In genomic region chr2:19966445-19966844, GRCm38 (mm10) we compare ENCODE assay signal across 24 mouse cellular contexts. TPM values are rescaled to one million over a fixed set of nuclear protein-coding genes. Genes with fewer than 3 reads are reported as not detected.
A peak's percentile ranks its signal among the peaks of the same experiment; 100 is the strongest.
DNase-seq lines count a peak whose midpoint lies in the region; ATAC-seq and TF ChIP-seq lines count a peak whose summit lies in the region.
"Had no signal": no experiment of that assay in that cellular context is flagged by ENCODE, and none has a peak within 500 bp of the region (broad histone marks: within the 10 kb centered on the region; RNA-seq: fewer than 3 reads in every experiment).

No protein-coding gene starts in this region.

- no peaks in the 10 kb centered on the region for H3K27me3 ChIP-seq in hindbrain, embryonic 11.5 days (ENCODE audit: control insufficient read depth, insufficient read depth, low read length)
- no peaks in the 10 kb centered on the region for H3K27me3 ChIP-seq in hindbrain, embryonic 13.5 days
- H3K27me3 ChIP-seq in midbrain, embryonic 14.5 days (ENCODE audit: control insufficient read depth, insufficient read depth, low read length): no peaks in the 10 kb centered on the region
- H3K27me3 ChIP-seq in midbrain, postnatal 0 days (ENCODE audit: insufficient read depth, low read length): no peaks in the 10 kb centered on the region
- H3K27me3 ChIP-seq: embryonic facial prominence, embryonic 12.5 days; liver, embryonic 15.5 days; neural tube, embryonic 15.5 days had no signal

- 54% methylated on average over 7 of the region's 7 CpGs for WGBS in hindbrain, embryonic 11.5 days
- WGBS in hindbrain, embryonic 13.5 days: 59% methylated on average over 7 of the region's 7 CpGs
- 59% methylated on average over 7 of the region's 7 CpGs for WGBS in midbrain, embryonic 14.5 days
- 63% methylated on average over 7 of the region's 7 CpGs for WGBS in midbrain, postnatal 0 days

- no peak overlapping the region for H3K27ac ChIP-seq in hindbrain, embryonic 11.5 days (ENCODE audit: low read depth, low read length)
- no peak overlapping the region for H3K27ac ChIP-seq in hindbrain, embryonic 13.5 days
- H3K27ac ChIP-seq in midbrain, embryonic 14.5 days (replicated peaks; ENCODE audit: low read depth, low read length): no peak overlapping the region
- H3K27ac ChIP-seq in midbrain, postnatal 0 days (ENCODE audit: low read depth, low read length): no peak overlapping the region
- H3K27ac ChIP-seq: embryonic facial prominence, embryonic 12.5 days; liver, embryonic 15.5 days; midbrain, embryonic 10.5 days; neural tube, embryonic 15.5 days had no signal

- H3K36me3 ChIP-seq in hindbrain, embryonic 11.5 days (ENCODE audit: control insufficient read depth, insufficient read depth, low read length): no peaks in the 10 kb centered on the region
- no peaks in the 10 kb centered on the region for H3K36me3 ChIP-seq in hindbrain, embryonic 13.5 days
- no peaks in the 10 kb centered on the region for H3K36me3 ChIP-seq in midbrain, embryonic 14.5 days (ENCODE audit: control insufficient read depth, insufficient read depth, low read length)
- no peaks in the 10 kb centered on the region for H3K36me3 ChIP-seq in midbrain, postnatal 0 days (ENCODE audit: insufficient read depth, low read length)
- H3K36me3 ChIP-seq: embryonic facial prominence, embryonic 12.5 days; liver, embryonic 15.5 days; midbrain, embryonic 10.5 days; neural tube, embryonic 15.5 days had no signal

- no peak overlapping the region for H3K4me2 ChIP-seq in hindbrain, embryonic 11.5 days (replicated peaks; ENCODE audit: low read depth, low read length)
- H3K4me2 ChIP-seq in hindbrain, embryonic 13.5 days: no peak overlapping the region
- no peak overlapping the region for H3K4me2 ChIP-seq in midbrain, embryonic 14.5 days (ENCODE audit: low read length)
- no peak overlapping the region for H3K4me2 ChIP-seq in midbrain, postnatal 0 days (ENCODE audit: low read depth, low read length, poor library complexity, severe bottlenecking)
- H3K4me2 ChIP-seq: embryonic facial prominence, embryonic 12.5 days; heart, embryonic 11.5 days; liver, embryonic 15.5 days; neural tube, embryonic 15.5 days had no signal

- no peaks in the 10 kb centered on the region for H3K4me1 ChIP-seq in hindbrain, embryonic 11.5 days (replicated peaks; ENCODE audit: control insufficient read depth, insufficient read depth, low read length)
- no peaks in the 10 kb centered on the region for H3K4me1 ChIP-seq in hindbrain, embryonic 13.5 days (replicated peaks)
- no peaks in the 10 kb centered on the region for H3K4me1 ChIP-seq in midbrain, embryonic 14.5 days (ENCODE audit: control insufficient read depth, insufficient read depth, low read length)
- H3K4me1 ChIP-seq in midbrain, postnatal 0 days (ENCODE audit: insufficient read depth, low read length): no peaks in the 10 kb centered on the region
- H3K4me1 ChIP-seq: embryonic facial prominence, embryonic 12.5 days; liver, embryonic 15.5 days; midbrain, embryonic 10.5 days; neural tube, embryonic 15.5 days had no signal

- no peaks in the 10 kb centered on the region for H3K9me3 ChIP-seq in hindbrain, embryonic 11.5 days (ENCODE audit: control insufficient read depth, low read length)
- no peaks in the 10 kb centered on the region for H3K9me3 ChIP-seq in hindbrain, embryonic 13.5 days
- H3K9me3 ChIP-seq in midbrain, embryonic 14.5 days (ENCODE audit: control insufficient read depth, low read length): no peaks in the 10 kb centered on the region
- no peaks in the 10 kb centered on the region for H3K9me3 ChIP-seq in midbrain, postnatal 0 days (ENCODE audit: low read length)
- H3K9me3 ChIP-seq: embryonic facial prominence, embryonic 12.5 days; liver, embryonic 15.5 days; midbrain, embryonic 10.5 days; neural tube, embryonic 15.5 days had no signal

- no peak overlapping the region for H3K9ac ChIP-seq in hindbrain, embryonic 11.5 days (ENCODE audit: low read depth, low read length)
- no peak overlapping the region for H3K9ac ChIP-seq in hindbrain, embryonic 13.5 days
- H3K9ac ChIP-seq in midbrain, embryonic 14.5 days (replicated peaks; ENCODE audit: low read length): no peak overlapping the region
- no peak overlapping the region for H3K9ac ChIP-seq in midbrain, postnatal 0 days (replicated peaks; ENCODE audit: low read length, poor library complexity, severe bottlenecking)
- H3K9ac ChIP-seq: embryonic facial prominence, embryonic 12.5 days; liver, embryonic 15.5 days; neural tube, embryonic 15.5 days had no signal

- TF ChIP-seq CTCF in midbrain, postnatal 0 days (IDR thresholded peaks at IDR 0.05): no peak
- no peak for TF ChIP-seq CTCF in brain, embryonic 14.5 days (IDR thresholded peaks at IDR 0.05; ENCODE audit: borderline replicate concordance, extremely low read depth, insufficient read depth, insufficient read length)

- DNase-seq in hindbrain, embryonic 11.5 days (ENCODE audit: low spot score): peak; percentile 3
- DNase-seq in midbrain, embryonic 14.5 days: peak; percentile 16
- no peak for DNase-seq in midbrain, postnatal 0 days (ENCODE audit: low spot score)
- peak; percentile 7 for DNase-seq in brain, embryonic 14.5 days (ENCODE audit: low read depth)
- no peak for DNase-seq in gastrocnemius, adult 18-20 months (ENCODE audit: low spot score)
- no peak for DNase-seq in spleen, adult 12 weeks (ENCODE audit: low spot score)
- DNase-seq: adrenal gland, postnatal 14 days; cerebellum, adult 9-10 months; gastrocnemius, postnatal 14 days; heart, postnatal 14 days; kidney, adult 18-20 months; kidney, postnatal 36 days; lung, postnatal 4 days; spleen, adult 18-20 months; thymus, adult 2 months had no signal

- no peak for ATAC-seq in hindbrain, embryonic 11.5 days (ENCODE audit: low FRiP score)
- ATAC-seq in hindbrain, embryonic 13.5 days (ENCODE audit: low FRiP score): no peak
- ATAC-seq in midbrain, embryonic 14.5 days (ENCODE audit: low FRiP score, low TSS enrichment): no peak
- no peak for ATAC-seq in midbrain, postnatal 0 days (ENCODE audit: low FRiP score)
- ATAC-seq: activated CD4-positive, CD25-positive, alpha-beta regulatory T cell, adult 4 months; hindbrain, embryonic 16.5 days had no signal

- TF ChIP-seq POLR2A in brain, embryonic 14.5 days (IDR thresholded peaks at IDR 0.05; ENCODE audit: borderline replicate concordance, extremely low read depth, insufficient read depth, insufficient read length, poor library complexity, severe bottlenecking): no peak

- no peak overlapping the region for H3K4me3 ChIP-seq in hindbrain, embryonic 11.5 days (ENCODE audit: low read depth, low read length)
- H3K4me3 ChIP-seq in hindbrain, embryonic 13.5 days: no peak overlapping the region
- H3K4me3 ChIP-seq in midbrain, embryonic 14.5 days (replicated peaks; ENCODE audit: low read depth, low read length): no peak overlapping the region
- H3K4me3 ChIP-seq in midbrain, postnatal 0 days (ENCODE audit: low read depth, low read length): no peak overlapping the region
- H3K4me3 ChIP-seq: embryonic facial prominence, embryonic 12.5 days; liver, embryonic 15.5 days; midbrain, embryonic 10.5 days; myocyte; neural tube, embryonic 15.5 days had no signal

RNA-seq across cellular contexts. Expression of gene Etl4, which starts 56.9 kb away (rescaled TPM):
- polyA plus RNA-seq in hindbrain, embryonic 11.5 days (2014; fragmentation: Nextera tagmentation; extraction: Ambion mirVana): 14.9 and 26.2 TPM in 2 replicates
- 3.2 and 3.9 TPM in 2 replicates for polyA plus RNA-seq in hindbrain, embryonic 13.5 days (2015; fragmentation: Nextera tagmentation; extraction: Ambion mirVana)
- 1.8 and 2.5 TPM in 2 replicates for polyA plus RNA-seq in midbrain, embryonic 14.5 days (2014; fragmentation: Nextera tagmentation; extraction: Ambion mirVana)
- 10.9 and 14.0 TPM in 2 replicates for total RNA-seq in midbrain, postnatal 0 days (2014; rRNA removed)
- 4.0 and 4.8 TPM in 2 replicates for polyA plus RNA-seq in midbrain, postnatal 0 days (2015; fragmentation: Nextera tagmentation; extraction: Ambion mirVana)
- 12.3 and 24.2 TPM in 2 replicates for polyA plus RNA-seq in brain, embryonic 14.5 days (2012; rRNA removed)
- total RNA-seq in gastrocnemius, adult 18-20 months (2021): 10 to 100 TPM; 52.6 to 77.5 TPM
- polyA plus RNA-seq: activated CD4-positive, CD25-positive, alpha-beta regulatory T cell, adult 4 months had no signal

Comparison
In these comparisons a context has a peak if more than half of its experiments do, and no peak if none do; other contexts are left out.
1. DNase-seq: peak in hindbrain, embryonic 11.5 days (single experiment), midbrain, embryonic 14.5 days (single experiment) and brain, embryonic 14.5 days (single experiment); none in midbrain, postnatal 0 days (single experiment), gastrocnemius, adult 18-20 months (single experiment) and spleen, adult 12 weeks (single experiment).